Mouse (Mus musculus) olfactory bulb, adult 2 months (tissue): Measurements from ENCODE around the gene Rasal3. TPM values are rescaled to one million over a fixed set of nuclear protein-coding genes. Genes with fewer than 3 reads are reported as not detected.

Source experiments
- H3K27ac ChIP-seq: fragments of 200-500 bp; 2 replicates; pipeline ENCODE4 v1.5.1; 2012; ENCODE audit warnings: low read depth, low read length; ENCODE audit not compliant: insufficient read depth
- H3K4me1 ChIP-seq: fragments of 200-500 bp; 2 replicates; pipeline ENCODE4 v1.6.1; 2012; ENCODE audit warnings: low read length; ENCODE audit not compliant: control insufficient read depth, insufficient read depth
- H3K4me3 ChIP-seq: fragments of 200-500 bp; 2 replicates; pipeline ENCODE4 v1.5.1; 2012; ENCODE audit warnings: mild to moderate bottlenecking, low read depth, low read length, moderate library complexity; ENCODE audit not compliant: insufficient read depth
- CTCF ChIP-seq: fragments of 200-500 bp; IDR thresholded peaks from 2 replicates; pipeline ENCODE4 v1.5.1; 2012; ENCODE audit warnings: low read depth, mild to moderate bottlenecking, low read length, moderate library complexity; ENCODE audit not compliant: insufficient read depth
- POLR2A ChIP-seq: fragments of 200-500 bp; IDR thresholded peaks from 2 replicates; pipeline ENCODE4 v1.6.1; 2012; ENCODE audit warnings: mild to moderate bottlenecking, low read depth, low read length, moderate library complexity; ENCODE audit not compliant: insufficient read depth
- WGBS: fragments of 180-500 bp; shearing (Covaris S2); methylation state at CpG from one replicate; pipeline ENCODE4 v1.1.7; 2018; 5-methylcytosine and 5-hydroxymethylcytosine counted together
- polyA plus RNA-seq: library from polyadenylated mRNA; stranded (reverse); fragments of >200 nt; gene quantifications from 2 replicates; pipeline ENCODE4 v1.2.4, GENCODE M21; 2012; ENCODE audit warnings: low replicate concordance; ENCODE audit not compliant: missing spikeins, insufficient read depth, insufficient read length

The Rasal3 gene
- polyA plus RNA-seq, 1 experiment: 242 TPM

DNA sequence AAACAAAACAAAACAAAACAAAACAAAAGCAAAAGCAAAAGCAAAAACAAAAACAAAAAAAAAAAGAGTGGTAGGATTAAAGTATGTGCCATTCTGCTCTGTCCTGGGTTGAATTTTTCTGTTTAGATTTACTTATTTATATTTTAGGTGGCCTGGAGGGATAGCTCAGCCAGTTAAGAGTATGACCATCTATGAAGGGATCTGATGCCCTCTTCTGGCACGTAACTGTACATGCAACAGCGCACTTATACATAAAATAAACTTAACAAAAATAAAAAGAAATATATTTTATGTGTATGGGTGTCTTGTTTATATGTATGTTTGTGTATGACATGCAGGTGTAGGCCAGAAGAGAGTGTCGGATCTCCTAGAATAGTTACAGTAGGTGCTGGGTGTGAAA is 28.6 kb upstream of the Rasal3 start:
- Histone ChIP-seq H3K4me1 (peaks cover 4% of the 10 kb centered on the region; the same call in 1 of the 2 replicates), H3K27ac (no peak overlapping the region), H3K4me3 (no peak overlapping the region)
- TF ChIP-seq POLR2A (no peak), CTCF (no peak)
- 59% methylated on average over 3 of the region's 3 CpGs for WGBS

DNA sequence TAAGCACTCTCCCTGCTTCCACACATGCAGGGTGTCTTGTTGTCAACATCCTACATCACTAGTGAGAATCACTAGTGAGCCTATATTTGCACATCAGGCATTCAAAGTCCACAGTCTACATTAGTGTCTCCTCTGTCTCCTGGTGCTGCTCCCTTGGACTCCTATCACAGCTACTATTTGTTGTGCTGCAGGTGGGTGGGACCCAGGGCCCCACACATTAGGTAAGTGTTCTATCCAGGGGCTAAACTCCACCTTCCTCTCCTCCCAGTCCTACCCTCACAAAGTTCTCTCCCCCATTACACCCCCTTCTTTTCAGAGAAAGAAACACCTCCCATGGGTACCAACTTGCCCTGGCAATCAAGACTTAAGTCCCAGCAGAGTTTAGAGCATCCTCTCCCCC is 23.2 kb upstream of the Rasal3 start:
- H3K4me3 ChIP-seq: no peak overlapping the region
- no peak for TF ChIP-seq CTCF
- no peak for TF ChIP-seq POLR2A
- H3K27ac ChIP-seq: no peak overlapping the region
- H3K4me1 ChIP-seq: no peaks in the 10 kb centered on the region

DNA sequence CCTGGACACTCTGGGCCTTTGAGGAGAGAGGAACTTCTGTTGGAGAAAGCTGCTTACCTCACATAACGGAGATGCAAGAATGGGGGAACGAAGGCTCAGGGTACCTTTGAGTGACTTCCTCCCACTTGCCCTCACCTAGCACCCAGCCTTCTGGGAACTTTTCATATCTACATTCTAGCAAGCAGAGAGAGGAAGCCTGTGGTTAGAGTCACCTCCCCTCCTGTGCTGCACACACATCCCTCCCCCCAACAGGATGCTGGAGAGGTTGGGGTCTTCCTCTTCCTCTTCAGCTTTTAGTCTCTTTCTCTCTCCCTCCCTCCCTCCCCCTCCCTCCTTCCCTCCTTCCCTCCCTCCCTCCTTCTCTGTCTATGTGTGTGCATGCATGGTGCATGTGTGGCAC is 20.7 kb upstream of the Rasal3 start, which contains the start of gene Pglyrp2:
Gene Pglyrp2, minus strand, starts transcription at position 134 of the 400 bp plus-strand sequence.
- H3K4me3 ChIP-seq: no peak within 1 kb of the TSS
- no peak for TF ChIP-seq CTCF
- TF ChIP-seq POLR2A: no peak
- 90% methylated on average over 2 of the region's 2 CpGs for WGBS
- H3K4me1 ChIP-seq: no peaks in the 10 kb centered on the region
- H3K27ac ChIP-seq: no peak within 1 kb of the TSS

DNA sequence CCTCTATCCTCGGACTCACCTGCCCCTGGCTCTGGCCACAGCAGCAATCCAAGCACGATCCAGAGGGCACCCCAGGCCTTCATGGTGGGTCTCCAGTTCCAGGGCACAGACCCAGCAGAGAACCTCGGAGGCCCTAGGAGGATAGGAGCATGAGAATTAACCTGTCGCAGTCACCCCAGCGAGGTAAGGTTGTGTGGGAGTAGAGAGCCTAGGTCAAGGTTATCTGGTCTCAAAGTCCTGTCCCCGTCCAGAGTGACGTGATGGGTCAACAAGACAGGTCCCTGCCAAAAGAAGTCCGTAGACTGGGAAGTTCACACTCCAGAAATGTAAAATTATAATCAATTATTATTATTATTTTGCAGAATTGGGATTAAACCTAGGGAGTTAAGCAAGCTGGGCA is 17.4 kb upstream of the Rasal3 start:
- WGBS: 85% methylated on average over 8 of the region's 8 CpGs
- H3K4me3 ChIP-seq: no peak overlapping the region
- no peak for TF ChIP-seq POLR2A
- no peak for TF ChIP-seq CTCF

DNA sequence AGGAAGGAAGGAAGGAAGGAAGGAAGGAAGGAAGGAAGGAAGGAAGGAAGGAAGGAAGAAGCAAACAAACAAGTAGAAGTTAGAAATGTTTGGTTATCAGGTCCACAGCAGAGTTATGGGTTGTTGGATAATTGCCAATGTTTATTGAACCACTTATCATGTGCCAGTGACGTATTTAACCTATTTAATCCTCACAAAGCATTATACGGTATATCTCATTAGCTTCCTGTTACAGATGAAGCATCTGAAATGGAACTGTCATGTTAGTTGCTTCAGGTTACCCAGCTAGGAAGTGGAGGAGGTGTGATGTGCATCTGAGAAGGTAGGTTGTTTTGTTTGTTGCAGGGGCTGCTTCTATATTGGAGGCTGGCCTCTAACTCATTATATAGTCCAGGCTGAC is 16.6 kb upstream of the Rasal3 start:
- H3K27ac ChIP-seq: no peak overlapping the region
- TF ChIP-seq POLR2A (no peak), CTCF (no peak)
- no peak overlapping the region for H3K4me3 ChIP-seq
- 73% methylated on average over 2 of the region's 2 CpGs for WGBS
- no peaks in the 10 kb centered on the region for H3K4me1 ChIP-seq

More for the DNA sequence above, 17.4 kb upstream of the Rasal3 start:
- H3K4me1 ChIP-seq: no peaks in the 10 kb centered on the region
- H3K27ac ChIP-seq: no peak overlapping the region

DNA sequence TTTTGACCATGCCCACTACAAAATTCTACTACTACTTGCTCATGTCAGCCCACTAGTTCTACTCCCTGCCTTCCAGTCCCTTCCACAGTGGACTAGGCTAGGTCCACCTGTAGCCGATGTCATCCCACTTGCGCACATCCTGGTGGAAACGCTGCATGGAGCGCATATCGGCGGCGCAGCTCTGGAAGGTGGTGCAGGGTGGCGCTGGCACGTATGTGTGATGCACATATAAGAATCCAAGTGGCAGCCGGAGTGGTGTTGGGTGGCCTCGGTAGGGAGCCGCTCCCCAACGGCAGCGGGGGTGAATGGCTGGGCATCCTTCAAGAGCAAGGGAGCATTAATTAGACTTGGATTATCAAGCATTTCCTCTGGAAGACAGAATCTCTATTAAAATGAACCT is 13.4 kb upstream of the Rasal3 start:
- H3K27ac ChIP-seq: no peak overlapping the region
- H3K4me3 ChIP-seq: no peak overlapping the region
- WGBS: 94% methylated on average over 14 of the region's 14 CpGs
- no peaks in the 10 kb centered on the region for H3K4me1 ChIP-seq
- TF ChIP-seq CTCF (no peak), POLR2A (no peak)

DNA sequence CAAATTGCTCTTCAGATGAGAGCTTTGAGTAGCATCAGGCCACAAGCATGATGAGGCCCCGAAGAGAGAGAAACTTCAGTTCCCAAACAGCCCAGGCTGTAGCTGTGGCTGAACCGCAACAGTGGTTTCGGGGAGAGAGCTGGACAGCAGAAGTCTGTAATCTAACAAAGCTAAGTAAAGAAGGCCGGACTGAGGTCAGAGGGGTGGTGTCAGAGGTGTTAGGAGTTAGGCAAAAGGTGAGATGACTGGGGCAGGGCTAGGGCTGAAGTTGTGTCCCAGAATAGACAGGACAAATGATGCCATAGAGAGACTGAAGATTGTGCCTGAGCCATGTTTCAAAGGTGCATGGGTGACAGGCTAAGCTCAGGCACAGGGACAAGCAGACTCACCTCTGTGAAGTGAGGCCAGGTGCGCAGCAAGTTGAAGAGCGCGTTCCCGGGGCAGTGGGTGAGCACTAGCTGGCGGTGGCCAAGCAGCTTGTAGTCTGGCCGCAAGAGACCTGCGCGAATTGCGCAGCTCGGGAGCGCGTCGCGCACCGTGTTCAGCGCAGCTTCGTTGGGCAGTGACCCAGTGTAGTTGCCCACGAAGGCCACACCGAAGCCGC is 12.1 kb upstream of the Rasal3 start:
- H3K4me1 ChIP-seq: no peaks in the 10 kb centered on the region
- H3K27ac ChIP-seq: no peak overlapping the region
- no peak for TF ChIP-seq POLR2A
- H3K4me3 ChIP-seq: no peak overlapping the region
- 59% methylated on average over 24 of the region's 24 CpGs for WGBS

DNA sequence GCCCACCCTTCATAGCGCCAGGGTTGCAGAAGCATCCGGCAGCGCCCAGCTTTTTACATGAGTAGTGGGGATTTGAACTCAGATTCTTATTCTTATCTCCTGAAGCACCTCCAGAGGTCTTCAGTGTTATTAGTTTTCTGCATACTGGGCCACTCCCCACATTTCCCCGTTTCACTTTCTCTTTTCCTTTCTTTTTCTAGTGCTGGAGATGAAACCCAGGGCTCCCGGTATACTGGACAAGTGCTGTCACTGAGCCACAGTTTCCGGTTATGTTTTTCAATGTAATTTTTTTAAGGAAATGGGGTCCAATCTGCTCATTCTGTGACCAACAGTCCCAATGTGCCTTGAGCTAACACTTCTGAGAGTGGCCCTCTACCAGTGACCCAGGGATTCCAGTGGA is 8.5 kb upstream of the Rasal3 start:
- no peak overlapping the region for H3K27ac ChIP-seq
- H3K4me1 ChIP-seq: no peaks in the 10 kb centered on the region
- TF ChIP-seq POLR2A (no peak), CTCF (no peak)
- H3K4me3 ChIP-seq: no peak overlapping the region
- WGBS: 87% methylated on average over 6 of the region's 6 CpGs

DNA sequence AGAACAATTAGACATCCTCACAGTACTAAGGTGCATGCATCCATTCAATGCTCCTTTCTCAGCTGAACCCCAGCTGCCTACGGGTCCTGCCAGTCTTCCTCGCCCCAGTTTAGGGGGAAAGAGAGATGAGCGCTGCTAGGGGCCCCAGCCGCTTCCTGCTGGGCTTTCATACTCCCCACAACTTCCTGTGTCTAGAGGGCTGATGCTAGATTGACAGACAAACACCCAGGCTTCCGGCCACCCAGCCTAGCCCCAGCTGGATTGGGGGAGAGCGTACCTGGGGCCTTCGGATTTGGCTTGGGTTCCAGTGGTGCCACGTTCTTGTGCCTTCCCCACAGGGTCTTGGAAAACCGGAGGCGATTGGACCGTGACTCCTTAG is 615 bp downstream of the Rasal3 start:
- 79% methylated on average over 11 of the region's 11 CpGs for WGBS
- 0 out of 2 replicates have a peak overlapping the region, but pooled peaks have one; percentile 21 for H3K27ac ChIP-seq
- H3K4me1 ChIP-seq: no peaks in the 10 kb centered on the region
- TF ChIP-seq POLR2A (no peak), CTCF (no peak)
- peak overlapping the region; percentile 15; the same call in 1 of the 2 replicates for H3K4me3 ChIP-seq

DNA sequence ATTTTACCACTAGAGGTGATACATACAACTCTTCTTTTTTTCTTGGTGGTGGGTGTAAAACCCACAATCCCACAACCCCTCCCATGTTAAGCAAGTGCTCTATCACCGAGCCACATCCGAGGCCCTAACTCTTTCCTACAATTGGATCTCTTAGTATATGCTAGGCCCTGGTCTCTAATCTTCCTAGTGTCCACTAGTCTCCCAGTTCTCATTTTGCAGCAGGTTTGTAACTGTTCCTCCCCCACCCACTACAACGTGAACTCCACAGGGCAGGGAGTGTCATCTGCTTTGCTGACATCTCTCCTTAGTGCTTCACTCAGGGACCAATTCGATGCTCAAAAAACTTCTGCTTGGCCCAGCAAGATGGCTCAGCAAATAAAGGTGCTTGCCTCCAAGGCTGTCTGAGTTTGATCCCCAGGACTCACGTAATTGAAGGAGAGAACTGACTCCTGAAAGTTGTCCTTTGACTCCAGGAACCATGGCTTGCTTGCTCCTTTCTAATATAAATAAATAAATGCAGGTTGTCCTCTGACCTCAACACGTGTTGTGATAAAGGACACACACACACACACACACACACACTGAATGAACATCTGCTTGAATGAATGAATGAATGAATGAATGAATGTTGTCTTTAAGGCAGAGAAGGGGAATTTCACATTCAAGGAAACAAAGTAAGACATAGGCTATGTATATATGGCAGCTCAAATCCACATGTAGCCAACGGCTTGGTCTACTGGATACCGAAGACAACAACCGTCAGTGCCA is 1.2 kb downstream of the Rasal3 start:
- no peak overlapping the region for H3K4me3 ChIP-seq
- TF ChIP-seq CTCF: no peak
- no peak for TF ChIP-seq POLR2A
- no peak overlapping the region for H3K27ac ChIP-seq
- no peaks in the 10 kb centered on the region for H3K4me1 ChIP-seq
- WGBS: 87% methylated on average over 9 of the region's 9 CpGs
